Mouse (Mus musculus) central nervous system, embryonic 11.5 days (tissue): ENCODE data around the gene Map7d1. TPM values are rescaled to one million over a fixed set of nuclear protein-coding genes. Genes with fewer than 3 reads are reported as not detected.

Experiments used
- polyA plus RNA-seq: library from polyadenylated mRNA; depleted of rRNA; stranded (reverse); fragments of >200 nt; gene quantifications from 2 replicates; pipeline ENCODE4 v1.2.3, GENCODE M21; 2012; rRNA removed

Gene Map7d1
- polyA plus RNA-seq: 143 and 628 TPM in 2 replicates

DNA sequence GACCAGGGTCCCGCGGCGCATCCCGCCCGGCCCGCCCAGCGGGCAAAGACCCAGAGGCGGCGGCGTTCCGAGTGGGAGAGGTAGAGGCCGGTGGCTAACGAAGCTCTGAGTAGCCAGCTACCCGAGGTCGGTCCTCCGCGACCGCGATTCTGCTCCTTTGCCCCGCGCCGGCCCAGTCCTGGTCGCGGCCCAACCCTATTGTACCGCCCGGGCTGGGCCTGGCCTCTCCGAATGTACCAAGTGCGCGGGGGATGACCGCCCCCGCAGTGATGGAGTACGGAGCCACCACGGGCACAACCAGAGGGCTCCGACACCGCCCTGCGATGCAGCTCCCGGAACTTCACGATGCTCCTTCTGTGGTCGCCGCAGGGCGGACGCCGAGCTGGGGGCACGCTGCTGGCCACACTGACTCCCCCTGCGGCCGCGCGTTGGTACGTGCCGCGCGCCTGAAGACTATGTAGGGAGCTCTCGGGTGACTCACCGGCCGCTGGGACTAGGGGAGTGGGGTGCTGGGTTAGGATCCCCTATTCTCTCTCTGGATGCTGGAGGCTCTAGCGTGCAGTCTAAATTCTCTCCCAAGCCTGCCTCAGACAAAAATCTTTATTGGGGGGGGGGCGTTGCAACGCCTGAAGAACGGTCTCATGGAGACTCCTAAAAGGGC, at the start of gene Map7d1:
Map7d1 (minus strand) TSS at position 213 of the 661 bp plus-strand sequence.

DNA sequence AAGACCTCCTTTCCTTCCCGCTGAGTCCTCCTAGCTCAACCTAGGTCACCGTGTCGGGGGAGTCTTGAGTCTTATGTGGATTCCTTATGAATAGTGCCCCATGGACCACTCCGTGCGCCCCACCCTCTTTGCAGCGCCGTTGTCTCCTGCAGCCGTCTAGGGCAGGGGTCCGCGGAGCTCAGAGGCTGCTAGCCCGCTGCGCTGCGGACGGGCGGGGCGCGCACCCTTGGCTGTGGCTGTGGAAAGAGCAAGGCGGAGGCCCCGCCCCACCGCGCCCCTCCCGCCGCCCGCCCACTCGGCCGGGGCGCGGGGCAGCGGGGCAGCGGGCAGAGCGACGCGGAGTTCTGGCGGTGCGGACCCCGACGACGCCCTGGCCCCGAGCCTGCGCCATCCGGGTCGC, 30.3 kb upstream of the Map7d1 start, which contains the start of gene Col8a2:
Col8a2 (plus strand) TSS at position 302 of the 400 bp plus-strand sequence.

DNA sequence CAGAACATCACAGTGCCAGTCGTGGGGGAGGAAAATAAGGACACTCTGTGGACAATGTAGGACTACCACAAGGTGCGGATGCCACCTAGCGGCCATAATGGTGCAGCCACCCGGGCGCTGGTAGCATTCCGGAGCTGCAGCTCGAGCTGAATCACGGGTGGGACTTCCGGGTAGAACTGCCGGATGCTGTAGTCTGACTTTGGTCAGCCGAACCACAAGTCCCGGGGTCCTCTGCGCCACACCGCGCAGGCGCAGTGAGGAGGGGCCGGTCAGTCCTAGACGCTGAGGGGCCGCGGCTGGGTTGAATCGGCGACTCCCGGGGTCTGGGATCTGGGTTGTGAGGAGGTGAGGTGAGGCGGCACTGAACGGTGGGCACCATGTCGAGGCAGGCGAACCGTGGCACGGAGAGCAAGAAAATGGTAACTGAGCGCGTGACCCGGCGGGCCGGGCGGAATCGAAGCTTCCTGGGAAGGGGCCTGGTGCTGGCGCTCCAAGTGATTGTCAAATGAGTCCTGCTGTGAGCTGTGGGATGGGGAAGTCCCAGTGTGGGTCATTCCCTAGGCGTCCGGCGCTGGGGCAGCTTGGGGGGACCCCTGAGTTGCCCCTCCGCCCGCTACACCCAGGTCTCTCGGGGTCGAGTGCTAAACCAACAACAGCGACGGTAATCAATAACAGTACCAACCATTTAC, 6.1 kb upstream of the Map7d1 start, which contains the start of gene Trappc3:
Trappc3 (plus strand) TSS at position 207 of the 689 bp plus-strand sequence.

DNA sequence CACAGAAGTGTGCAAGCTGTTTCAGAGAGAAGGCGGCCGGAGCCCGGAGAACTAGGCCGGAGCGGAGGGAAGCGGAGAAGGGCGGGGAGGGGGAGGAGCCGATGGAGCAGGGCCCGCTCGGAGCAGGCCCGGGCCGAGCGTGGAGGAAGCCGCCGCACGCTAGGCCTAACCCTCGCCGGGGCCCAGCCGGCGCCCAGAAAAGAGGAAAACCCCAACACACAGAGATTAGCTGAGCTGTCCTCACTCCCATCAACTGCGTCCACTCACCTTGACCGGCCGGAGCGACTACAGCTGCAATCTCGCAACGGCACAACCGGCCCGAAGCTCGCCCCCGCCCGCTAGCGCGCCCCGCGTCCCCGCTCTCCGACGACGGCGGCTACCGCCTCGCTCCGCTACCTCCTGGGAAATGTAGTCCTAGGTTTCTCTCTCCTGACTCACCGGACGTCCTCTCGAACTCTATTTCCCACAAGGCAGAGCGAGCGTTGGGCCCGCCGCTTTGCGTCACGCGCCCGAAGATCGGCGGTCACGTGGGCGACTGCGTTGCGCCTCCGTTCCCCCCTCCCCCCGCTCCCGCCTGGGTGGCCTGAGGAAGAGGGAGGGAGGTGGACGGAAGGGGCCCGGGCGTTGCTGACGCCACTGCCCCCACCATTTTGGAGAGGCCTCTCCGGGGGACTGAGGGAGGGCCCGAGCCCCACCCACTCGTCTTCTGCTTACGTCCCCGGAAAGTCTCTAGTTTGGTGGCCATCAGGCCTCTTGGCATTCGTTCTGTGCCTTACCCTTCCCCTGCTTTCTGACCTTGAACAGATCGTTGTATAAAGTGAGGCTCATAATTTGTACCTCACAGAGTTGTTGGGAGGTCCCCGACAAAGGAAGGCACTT, 53.6 kb downstream of the Map7d1 start, which contains the start of gene Thrap3:
Thrap3 (minus strand) TSS at position 458 of the 879 bp plus-strand sequence.

Other genes starting within 250 kb of the Map7d1 start
- gene Csf3r, start 231.8 kb downstream of the Map7d1 start, polyA plus RNA-seq: 0.80 and 0.89 TPM in 2 replicates
- gene Mrps15, start 209.4 kb downstream of the Map7d1 start, polyA plus RNA-seq: 90.6 and 93.7 TPM in 2 replicates
- 10.7 and 11.7 TPM in 2 replicates for gene Oscp1, start 197.8 kb downstream of the Map7d1 start, polyA plus RNA-seq
- 28.7 and 37.4 TPM in 2 replicates for gene Lsm10, start 159.7 kb downstream of the Map7d1 start, polyA plus RNA-seq
- 28.2 and 29.0 TPM in 2 replicates for gene Stk40, start 152.4 kb downstream of the Map7d1 start, polyA plus RNA-seq
- 36.8 and 51.1 TPM in 2 replicates for gene Eva1b, start 108.6 kb downstream of the Map7d1 start, polyA plus RNA-seq
- gene Sh3d21, start 92.9 kb downstream of the Map7d1 start, polyA plus RNA-seq: 1.6 and 2.6 TPM in 2 replicates
- 199 and 213 TPM in 2 replicates for gene Thrap3, start 53.6 kb downstream of the Map7d1 start, polyA plus RNA-seq
- gene Trappc3, start 6.0 kb upstream of the Map7d1 start, polyA plus RNA-seq: 101 and 109 TPM in 2 replicates
- 9.4 and 11.5 TPM in 2 replicates for gene Col8a2, start 30.4 kb upstream of the Map7d1 start, polyA plus RNA-seq
- 59.1 and 70.0 TPM in 2 replicates for gene Adprhl2, start 65.4 kb upstream of the Map7d1 start, polyA plus RNA-seq
- 6.9 and 7.2 TPM in 2 replicates for gene Tekt2, start 69.3 kb upstream of the Map7d1 start, polyA plus RNA-seq
- gene Ago3, start 173.2 kb upstream of the Map7d1 start, polyA plus RNA-seq: 6.2 and 6.3 TPM in 2 replicates
- gene Ago1, start 212.2 kb upstream of the Map7d1 start, polyA plus RNA-seq: 74.1 and 75.5 TPM in 2 replicates